Mouse (Mus musculus): Measurements from ENCODE around the gene Duoxa2.

The Duoxa2 gene

DNA sequence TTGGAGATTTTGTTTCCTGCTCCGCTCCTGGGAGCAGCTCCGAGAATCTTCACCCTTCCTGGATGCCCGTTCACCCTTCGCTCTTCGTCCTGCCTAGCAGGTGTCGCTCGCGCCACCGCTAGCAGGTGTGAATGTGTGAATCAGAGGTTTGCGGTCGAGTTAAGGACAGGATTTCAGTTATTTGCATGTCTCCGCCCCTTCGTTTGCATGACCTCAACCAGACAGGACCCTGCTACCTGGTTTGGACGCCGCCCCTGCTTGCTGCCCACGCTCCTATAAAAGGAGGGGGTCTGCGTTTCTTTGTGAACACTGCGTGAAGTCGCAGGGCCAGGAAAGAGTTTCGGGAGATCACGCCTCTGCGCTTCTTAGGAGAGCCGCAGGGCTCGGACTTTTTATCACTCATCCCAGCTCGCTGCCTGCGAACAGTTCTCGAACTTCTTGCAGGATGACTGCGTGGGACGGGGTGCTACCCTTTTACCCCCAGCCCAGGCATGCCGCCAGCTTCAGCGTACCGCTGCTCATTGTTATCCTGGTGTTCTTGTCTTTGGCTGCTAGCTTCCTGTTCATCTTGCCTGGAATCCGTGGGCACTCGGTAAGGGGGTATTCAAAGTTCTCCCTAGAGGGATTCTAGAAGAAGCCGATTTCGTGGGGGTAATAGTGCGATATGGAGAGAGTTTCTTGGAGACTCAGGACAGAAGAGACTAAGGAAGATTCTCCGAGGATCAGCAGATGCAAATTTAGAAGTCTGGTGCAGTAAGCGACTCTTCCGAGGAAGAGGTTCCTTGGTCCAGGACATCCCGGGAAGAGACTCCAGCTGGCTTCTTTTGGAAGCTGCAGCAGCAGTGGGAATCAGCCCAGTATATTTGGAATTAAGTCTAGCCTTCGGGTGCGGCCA is at the start of gene Duoxa2:
TSS of gene Duoxa2 (plus strand) at position 305 of the 895 bp plus-strand sequence.
- peak; percentile 69 for DNase-seq (ENCODE audit: low read depth)

GRCm38 (mm10) chr2:122255997-122256396 is 42.7 kb upstream of the Duoxa2 start:
- no peak for DNase-seq (ENCODE audit: low read depth)

DNA sequence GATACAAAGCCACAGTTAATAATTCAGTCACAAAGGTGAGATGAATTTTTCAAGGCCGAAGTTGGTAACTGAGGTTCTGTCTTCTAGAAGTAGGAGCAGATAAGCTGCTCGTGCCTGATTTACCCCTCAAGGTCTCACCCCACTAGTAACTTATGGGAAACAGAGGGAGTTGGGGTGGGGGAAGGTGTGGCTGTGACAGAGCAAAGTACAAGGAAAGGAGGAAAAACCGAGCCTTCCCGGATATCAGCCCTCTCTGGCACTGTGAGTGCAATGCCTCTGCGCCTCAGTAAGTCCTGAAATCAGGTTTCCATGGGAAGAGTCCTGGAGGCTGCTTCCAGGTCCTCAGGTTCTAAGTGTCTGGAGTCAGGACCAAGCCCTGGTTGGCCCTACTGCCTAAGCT is 38.0 kb upstream of the Duoxa2 start:
- no peak for DNase-seq (ENCODE audit: low read depth)

GRCm38 (mm10) chr2:122264690-122265089 is 34.0 kb upstream of the Duoxa2 start:
- DNase-seq (ENCODE audit: low read depth) = no peak

GRCm38 (mm10) chr2:122266407-122267193 is 32.1 kb upstream of the Duoxa2 start:
- no peak for DNase-seq (ENCODE audit: low read depth)

- DNase-seq (ENCODE audit: low read depth) = no peak
These were observed 19.9 kb upstream of the Duoxa2 start for GRCm38 (mm10) chr2:122278769-122279168.

DNA sequence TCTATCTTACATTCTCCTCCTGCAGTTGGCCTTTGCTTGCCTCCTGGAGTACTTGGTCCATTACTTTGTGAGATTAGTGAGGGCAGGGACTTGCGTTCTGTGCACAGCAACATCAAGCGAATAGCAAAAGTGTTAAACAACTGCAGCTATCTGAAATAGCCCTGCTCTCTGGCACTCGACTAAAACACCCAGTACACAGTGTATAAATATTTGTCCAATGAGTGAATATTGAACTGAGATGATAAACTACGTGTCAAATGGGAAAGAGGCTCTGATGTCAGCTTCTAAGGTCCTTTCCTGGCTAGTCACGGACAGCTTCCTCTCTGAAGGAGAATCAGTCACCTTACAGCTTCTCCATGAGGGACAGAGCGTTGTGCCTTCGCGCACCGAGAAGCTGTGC is 14.6 kb upstream of the Duoxa2 start:
- DNase-seq (ENCODE audit: low read depth) = no peak

DNA sequence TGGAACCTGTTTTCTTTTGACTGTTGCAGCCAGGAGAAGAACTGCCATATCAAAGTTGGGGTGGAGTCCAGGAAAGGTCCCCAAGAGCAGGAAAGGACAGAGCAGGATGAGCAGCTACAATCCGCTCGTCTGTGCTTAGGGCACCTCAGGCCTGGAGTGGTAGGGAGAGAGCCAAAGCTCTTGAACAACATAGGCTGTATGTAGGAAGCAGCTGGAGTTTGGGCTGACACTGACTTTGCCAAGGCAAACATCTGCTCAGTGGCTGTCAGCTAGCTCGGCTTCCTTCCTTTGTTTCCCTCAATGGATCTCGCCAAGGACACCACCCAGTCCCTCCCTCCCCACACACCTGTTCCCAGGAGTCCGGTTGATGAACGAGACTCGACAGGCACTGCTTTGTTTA is 12.6 kb upstream of the Duoxa2 start:
- DNase-seq (ENCODE audit: low read depth) = no peak

- no peak for DNase-seq (ENCODE audit: low read depth)
These were observed 3.8 kb upstream of the Duoxa2 start for GRCm38 (mm10) chr2:122294916-122295315.

- DNase-seq (ENCODE audit: low read depth) = no peak
These were observed 1.2 kb upstream of the Duoxa2 start for GRCm38 (mm10) chr2:122297271-122298095.

DNA sequence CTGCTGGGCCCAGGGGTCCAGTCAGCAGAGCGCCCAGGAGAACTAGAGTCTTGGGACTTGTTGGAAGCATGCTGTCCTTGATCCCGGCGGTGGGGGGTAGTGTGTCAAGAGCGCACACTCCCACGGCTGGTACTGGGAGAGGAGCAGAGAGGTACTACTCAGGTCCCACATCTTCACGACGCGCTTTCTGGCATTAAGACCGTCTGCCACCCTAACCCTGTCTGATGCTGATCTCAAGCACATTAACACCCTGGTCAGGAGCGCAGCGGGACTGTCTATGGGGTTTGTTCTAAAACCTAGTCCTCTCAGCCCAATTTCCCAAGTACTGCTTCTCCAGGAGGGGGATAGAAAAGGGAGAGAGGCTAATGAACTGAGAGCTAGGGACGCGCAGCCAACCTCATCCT is 602 bp upstream of the Duoxa2 start, which contains the start of gene Duox2:
TSS of gene Duox2 (minus strand) at position 354 of the 404 bp plus-strand sequence.
- no peak for DNase-seq (ENCODE audit: low read depth)

GRCm38 (mm10) chr2:122299911-122300655 is 1.4 kb downstream of the Duoxa2 start:
- peak; percentile 23 for DNase-seq (ENCODE audit: low read depth)

DNA sequence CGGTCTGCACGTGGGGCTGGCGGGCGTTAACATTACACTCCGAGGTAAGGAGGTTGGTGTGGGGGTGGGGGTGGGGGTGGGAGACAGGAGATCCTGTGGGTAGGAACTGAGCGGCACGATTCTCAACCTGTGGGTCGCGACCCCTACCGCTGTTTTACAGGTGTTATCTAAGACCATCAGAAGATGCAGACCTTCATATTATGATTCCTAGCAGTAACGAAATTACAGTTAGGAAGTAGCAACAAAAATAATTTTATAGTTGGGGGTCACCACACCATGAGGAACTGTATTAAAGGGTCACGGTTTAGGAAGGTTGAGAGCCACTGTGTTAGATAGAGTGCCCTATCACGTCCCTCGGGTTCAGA is 1.9 kb downstream of the Duoxa2 start:
- DNase-seq (ENCODE audit: low read depth) = no peak

DNA sequence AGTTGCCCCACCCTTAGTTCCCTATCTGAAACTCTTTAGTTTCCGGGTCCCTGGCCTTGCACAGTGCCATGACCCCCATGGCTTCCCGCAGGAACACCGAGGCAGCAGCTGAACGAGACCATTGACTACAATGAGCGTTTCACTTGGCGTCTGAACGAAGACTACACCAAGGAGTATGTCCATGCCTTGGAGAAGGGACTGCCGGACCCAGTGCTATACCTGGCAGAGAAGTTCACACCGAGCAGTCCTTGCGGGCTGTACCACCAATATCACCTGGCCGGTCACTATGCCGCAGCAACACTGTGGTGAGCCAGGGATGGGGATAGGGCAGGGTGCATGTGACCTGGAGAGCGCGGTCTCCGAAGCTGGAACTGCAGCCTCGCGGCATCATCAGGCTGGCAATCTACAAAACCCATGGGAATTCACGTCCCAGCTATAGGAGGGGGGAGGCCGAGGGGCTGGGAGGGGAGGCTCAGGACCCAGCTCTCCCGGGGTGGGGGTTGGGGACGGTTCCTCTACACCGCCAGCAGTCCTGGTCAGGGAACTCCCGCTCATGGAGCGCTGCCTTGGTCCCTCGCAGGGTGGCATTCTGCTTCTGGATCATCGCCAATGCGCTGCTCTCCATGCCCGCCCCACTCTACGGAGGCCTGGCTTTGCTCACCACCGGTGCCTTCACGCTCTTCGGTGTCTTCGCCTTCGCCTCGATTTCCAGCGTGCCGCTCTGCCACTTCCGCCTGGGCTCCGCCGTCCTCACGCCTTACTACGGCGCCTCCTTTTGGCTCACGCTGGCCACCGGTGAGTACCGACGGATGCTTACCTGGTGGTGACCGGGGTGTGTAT is 2.6 kb downstream of the Duoxa2 start:
- DNase-seq (ENCODE audit: low read depth) = peak; percentile 63

- DNase-seq (ENCODE audit: low read depth) = no peak
These were observed 3.3 kb downstream of the Duoxa2 start for GRCm38 (mm10) chr2:122301921-122302573.

- DNase-seq (ENCODE audit: low read depth) = peak; percentile 86
These were observed 4.0 kb downstream of the Duoxa2 start for GRCm38 (mm10) chr2:122302574-122303241.

- no peak for DNase-seq (ENCODE audit: low read depth)
These were observed 5.8 kb downstream of the Duoxa2 start for GRCm38 (mm10) chr2:122304544-122304943.

GRCm38 (mm10) chr2:122305097-122305892 is 6.6 kb downstream of the Duoxa2 start:
- no peak for DNase-seq (ENCODE audit: low read depth)

GRCm38 (mm10) chr2:122306184-122306583 is 7.5 kb downstream of the Duoxa2 start:
- DNase-seq (ENCODE audit: low read depth) = no peak
